Mouse (Mus musculus): ENCODE results near the gene Rpf2. TPM values are rescaled to one million over a fixed set of nuclear protein-coding genes. Genes with fewer than 3 reads are reported as not detected.

The Rpf2 gene
- polyA plus RNA-seq, 1 experiment from 2014 or later, result 72.9 TPM

GRCm38 (mm10) chr10:40264920-40265319 lies 18.1 kb upstream of the Rpf2 start:
- H3K9ac ChIP-seq, result no peak overlapping the region
- no peaks in the 10 kb centered on the region for H3K36me3 ChIP-seq (replicated peaks)
- 85% methylated on average over 3 of the region's 3 CpGs for WGBS
- H3K27me3 ChIP-seq, result 0 out of 2 replicates have a peak, but pooled peaks cover 3% of the 10 kb centered on the region
- no peak overlapping the region for H3K4me2 ChIP-seq
- no peak overlapping the region for H3K27ac ChIP-seq
- ATAC-seq (ENCODE audit: low FRiP score), result no peak
- peaks cover 4% of the 10 kb centered on the region; the same call in 1 of the 2 replicates for H3K9me3 ChIP-seq
- H3K4me3 ChIP-seq (replicated peaks), result no peak overlapping the region
- H3K4me1 ChIP-seq, result 0 out of 2 replicates have a peak, but pooled peaks cover 4% of the 10 kb centered on the region

GRCm38 (mm10) chr10:40263691-40264090 lies 16.9 kb upstream of the Rpf2 start:
- WGBS, result 74% methylated on average over 4 of the region's 4 CpGs
- no peak overlapping the region for H3K4me3 ChIP-seq (replicated peaks)
- no peak for ATAC-seq (ENCODE audit: low FRiP score)

GRCm38 (mm10) chr10:40262200-40262599 lies 15.4 kb upstream of the Rpf2 start:
- no peak overlapping the region for H3K9ac ChIP-seq
- WGBS, result 90% methylated on average over 6 of the region's 6 CpGs

More at GRCm38 (mm10) chr10:40263691-40264090, 16.9 kb upstream of the Rpf2 start:
- no peaks in the 10 kb centered on the region for H3K36me3 ChIP-seq (replicated peaks)
- H3K27ac ChIP-seq, result no peak overlapping the region
- no peak overlapping the region for H3K4me2 ChIP-seq
- H3K4me1 ChIP-seq, result peaks cover 11% of the 10 kb centered on the region; the same call in 1 of the 2 replicates
- peaks cover 4% of the 10 kb centered on the region; the same call in 1 of the 2 replicates for H3K9me3 ChIP-seq
- no peaks in the 10 kb centered on the region for H3K27me3 ChIP-seq
- no peak overlapping the region for H3K9ac ChIP-seq

GRCm38 (mm10) chr10:40260305-40260704 lies 13.5 kb upstream of the Rpf2 start:
- peaks cover 23% of the 10 kb centered on the region for H3K4me1 ChIP-seq
- H3K9me3 ChIP-seq, result peaks cover 4% of the 10 kb centered on the region; the same call in 1 of the 2 replicates
- H3K9ac ChIP-seq, result no peak overlapping the region
- no peak overlapping the region for H3K4me2 ChIP-seq
- no peaks in the 10 kb centered on the region for H3K27me3 ChIP-seq
- no peak for ATAC-seq (ENCODE audit: low FRiP score)
- H3K36me3 ChIP-seq (replicated peaks), result peaks cover 4% of the 10 kb centered on the region; the same call in 1 of the 2 replicates
- WGBS, result 47% methylated on average over 5 of the region's 5 CpGs
- H3K27ac ChIP-seq, result no peak overlapping the region
- no peak overlapping the region for H3K4me3 ChIP-seq (replicated peaks)

More at GRCm38 (mm10) chr10:40262200-40262599, 15.4 kb upstream of the Rpf2 start:
- no peak overlapping the region for H3K4me2 ChIP-seq
- no peak overlapping the region for H3K4me3 ChIP-seq (replicated peaks)
- ATAC-seq (ENCODE audit: low FRiP score), result no peak
- no peak overlapping the region for H3K27ac ChIP-seq
- peaks cover 13% of the 10 kb centered on the region; the same call in 1 of the 2 replicates for H3K4me1 ChIP-seq
- peaks cover 4% of the 10 kb centered on the region; the same call in 1 of the 2 replicates for H3K9me3 ChIP-seq
- no peaks in the 10 kb centered on the region for H3K36me3 ChIP-seq (replicated peaks)
- no peaks in the 10 kb centered on the region for H3K27me3 ChIP-seq

- no peaks in the 10 kb centered on the region for H3K27me3 ChIP-seq
- 23% methylated on average over 8 of the region's 8 CpGs for WGBS
Measured at GRCm38 (mm10) chr10:40259542-40259941, 12.7 kb upstream of the Rpf2 start.

GRCm38 (mm10) chr10:40258976-40259375 lies 12.1 kb upstream of the Rpf2 start:
- Histone ChIP-seq H3K4me2 (peak overlapping the region; percentile 57), H3K27ac (peak overlapping the region; percentile 89), H3K9ac (no peak overlapping the region), H3K4me3 (replicated peaks) (peak overlapping the region; percentile 79; the same call in 1 of the 2 replicates), H3K4me1 (peaks cover 23% of the 10 kb centered on the region), H3K36me3 (replicated peaks) (peaks cover 11% of the 10 kb centered on the region), H3K27me3 (no peaks in the 10 kb centered on the region), H3K9me3 (no peaks in the 10 kb centered on the region)
- WGBS, result 6% methylated on average over 5 of the region's 5 CpGs
- no peak for ATAC-seq (ENCODE audit: low FRiP score)

More at GRCm38 (mm10) chr10:40259542-40259941, 12.7 kb upstream of the Rpf2 start:
- peaks cover 23% of the 10 kb centered on the region for H3K4me1 ChIP-seq
- H3K9me3 ChIP-seq, result no peaks in the 10 kb centered on the region
- H3K4me2 ChIP-seq, result no peak overlapping the region; the same call in 1 of the 2 replicates
- peaks cover 7% of the 10 kb centered on the region; the same call in 1 of the 2 replicates for H3K36me3 ChIP-seq (replicated peaks)
- no peak overlapping the region for H3K27ac ChIP-seq
- ATAC-seq (ENCODE audit: low FRiP score), result no peak
- no peak overlapping the region for H3K9ac ChIP-seq
- no peak overlapping the region for H3K4me3 ChIP-seq (replicated peaks)

- Histone ChIP-seq H3K9me3 (no peaks in the 10 kb centered on the region), H3K4me2 (peak overlapping the region; percentile 57), H3K27me3 (no peaks in the 10 kb centered on the region), H3K9ac (peak overlapping the region; percentile 21; the same call in 1 of the 2 replicates), H3K36me3 (replicated peaks) (peaks cover 15% of the 10 kb centered on the region), H3K27ac (peak overlapping the region; percentile 89), H3K4me1 (peaks cover 23% of the 10 kb centered on the region), H3K4me3 (replicated peaks) (peak overlapping the region; percentile 79)
- under 1% methylated on average over 12 of the region's 12 CpGs for WGBS
- peak; percentile 72 for ATAC-seq (ENCODE audit: low FRiP score)
Measured at GRCm38 (mm10) chr10:40258401-40258966, 11.6 kb upstream of the Rpf2 start.

- Histone ChIP-seq H3K9ac (peak within 1 kb of the TSS; percentile 83), H3K4me3 (replicated peaks) (peak within 1 kb of the TSS; percentile 79), H3K4me1 (peaks cover 23% of the 10 kb centered on the region), H3K36me3 (replicated peaks) (peaks cover 22% of the 10 kb centered on the region), H3K27me3 (no peaks in the 10 kb centered on the region), H3K9me3 (no peaks in the 10 kb centered on the region), H3K4me2 (peak within 1 kb of the TSS; percentile 57), H3K27ac (peak within 1 kb of the TSS; percentile 89)
- under 1% methylated on average over 43 of the region's 43 CpGs for WGBS
- ATAC-seq (ENCODE audit: low FRiP score), result peak; percentile 78
Measured at GRCm38 (mm10) chr10:40257414-40258255, 10.8 kb upstream of the Rpf2 start, which contains the start of gene Gtf3c6. Gene Gtf3c6 (minus strand): TSS chr10:40258108.

- H3K9ac ChIP-seq, result peak overlapping the region; percentile 83
- ATAC-seq (ENCODE audit: low FRiP score), result peak; percentile 85
Measured at GRCm38 (mm10) chr10:40256716-40257115, 9.9 kb upstream of the Rpf2 start.

GRCm38 (mm10) chr10:40250969-40251368 lies 4.1 kb upstream of the Rpf2 start:
- H3K4me3 ChIP-seq (replicated peaks), result no peak overlapping the region
- H3K4me1 ChIP-seq, result peaks cover 4% of the 10 kb centered on the region
- H3K9ac ChIP-seq, result no peak overlapping the region
- no peak overlapping the region for H3K27ac ChIP-seq
- H3K4me2 ChIP-seq, result no peak overlapping the region
- H3K36me3 ChIP-seq (replicated peaks), result peaks cover 72% of the 10 kb centered on the region
- H3K27me3 ChIP-seq, result no peaks in the 10 kb centered on the region
- no peaks in the 10 kb centered on the region for H3K9me3 ChIP-seq
- 92% methylated on average over 6 of the region's 6 CpGs for WGBS
- no peak for ATAC-seq (ENCODE audit: low FRiP score)

More at GRCm38 (mm10) chr10:40256716-40257115, 9.9 kb upstream of the Rpf2 start:
- Histone ChIP-seq H3K36me3 (replicated peaks) (peaks cover 31% of the 10 kb centered on the region), H3K9me3 (no peaks in the 10 kb centered on the region), H3K4me3 (replicated peaks) (peak overlapping the region; percentile 79), H3K27me3 (no peaks in the 10 kb centered on the region), H3K27ac (peak overlapping the region; percentile 89), H3K4me1 (peaks cover 23% of the 10 kb centered on the region), H3K4me2 (peak overlapping the region; percentile 57)
- WGBS, result 4% methylated on average over 5 of the region's 5 CpGs

GRCm38 (mm10) chr10:40249625-40250024 lies 2.8 kb upstream of the Rpf2 start:
- ATAC-seq (ENCODE audit: low FRiP score), result no peak
- H3K4me2 ChIP-seq, result no peak overlapping the region
- peaks cover 65% of the 10 kb centered on the region for H3K36me3 ChIP-seq (replicated peaks)
- H3K27me3 ChIP-seq, result no peaks in the 10 kb centered on the region
- 89% methylated on average over 9 of the region's 9 CpGs for whole genome bisulfite sequencing
- H3K27ac ChIP-seq, result no peak overlapping the region
- H3K9me3 ChIP-seq, result no peaks in the 10 kb centered on the region
- no peak overlapping the region for H3K4me3 ChIP-seq (replicated peaks)
- H3K9ac ChIP-seq, result no peak overlapping the region
- H3K4me1 ChIP-seq, result peaks cover 12% of the 10 kb centered on the region

- Histone ChIP-seq H3K9ac (peak overlapping the region; percentile 70; the same call in 1 of the 2 replicates), H3K4me1 (peaks cover 12% of the 10 kb centered on the region), H3K4me2 (peak overlapping the region; percentile 63), H3K4me3 (replicated peaks) (peak overlapping the region; percentile 62), H3K27me3 (no peaks in the 10 kb centered on the region), H3K27ac (peak overlapping the region; percentile 78), H3K9me3 (no peaks in the 10 kb centered on the region), H3K36me3 (replicated peaks) (peaks cover 64% of the 10 kb centered on the region)
- WGBS, result 34% methylated on average over 11 of the region's 11 CpGs
- peak; percentile 63 for ATAC-seq (ENCODE audit: low FRiP score)
Measured at GRCm38 (mm10) chr10:40247166-40247716, 405 bp upstream of the Rpf2 start.
